Mouse (Mus musculus) forelimb bud, embryonic 11.5 days (tissue): Measurements from ENCODE around the gene Ap4m1.
"Not testable (repeated sequence)": the region's sequence is repeated elsewhere in the genome, so short reads cannot be mapped to it uniquely, and the experiment has no call there.

Source experiments
- DNase-seq: peaks from one replicate; pipeline ENCODE4 v3.0.0-alpha.2; 2012; ENCODE audit warnings: low read depth, low spot score

Ap4m1 gene

GRCm38 (mm10) chr5:138194755-138195345, 23.0 kb downstream of the Ap4m1 start:
- no peak for DNase-seq

DNA sequence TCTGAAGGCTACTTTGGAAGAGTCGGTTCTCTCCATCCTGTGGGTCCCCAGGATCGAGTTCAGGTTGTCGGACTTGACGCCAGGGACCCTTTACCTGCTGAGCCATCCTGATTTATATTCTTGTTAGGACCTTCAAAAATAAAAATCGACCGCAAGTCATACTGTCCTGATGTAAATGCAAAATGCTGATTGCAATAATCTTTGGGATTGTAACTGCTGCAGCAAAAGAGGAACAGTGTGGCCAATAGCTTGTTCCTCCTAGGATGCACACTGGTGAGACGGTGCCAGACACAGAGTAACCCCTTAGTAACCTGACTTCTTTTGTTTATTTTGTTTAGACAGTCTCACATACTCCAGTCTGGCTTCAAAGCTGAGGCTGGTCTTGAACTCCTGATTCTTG, 23.7 kb downstream of the Ap4m1 start:
- no peak for DNase-seq

- no peak for DNase-seq
These were observed 27.8 kb downstream of the Ap4m1 start for GRCm38 (mm10) chr5:138199576-138199975.

DNA sequence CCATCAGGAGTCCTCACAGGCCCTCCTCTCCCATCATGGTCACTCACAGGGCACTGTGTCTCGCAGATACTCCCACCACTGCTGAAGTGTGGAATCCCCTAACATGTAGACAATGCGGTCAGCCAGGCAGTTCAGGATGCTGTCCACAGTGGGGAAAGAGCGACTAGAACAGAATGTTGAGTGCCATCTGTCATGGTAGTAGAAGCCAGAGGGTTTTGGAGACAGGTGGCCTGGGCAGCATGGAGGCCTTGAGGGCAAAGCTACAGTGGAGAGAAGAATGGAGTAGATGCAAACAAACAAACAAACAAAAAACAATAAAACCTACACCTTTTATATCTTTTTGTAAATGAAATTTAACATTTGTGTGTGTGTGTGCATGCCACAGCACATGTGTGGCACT, 30.3 kb downstream of the Ap4m1 start:
- no peak for DNase-seq

DNA sequence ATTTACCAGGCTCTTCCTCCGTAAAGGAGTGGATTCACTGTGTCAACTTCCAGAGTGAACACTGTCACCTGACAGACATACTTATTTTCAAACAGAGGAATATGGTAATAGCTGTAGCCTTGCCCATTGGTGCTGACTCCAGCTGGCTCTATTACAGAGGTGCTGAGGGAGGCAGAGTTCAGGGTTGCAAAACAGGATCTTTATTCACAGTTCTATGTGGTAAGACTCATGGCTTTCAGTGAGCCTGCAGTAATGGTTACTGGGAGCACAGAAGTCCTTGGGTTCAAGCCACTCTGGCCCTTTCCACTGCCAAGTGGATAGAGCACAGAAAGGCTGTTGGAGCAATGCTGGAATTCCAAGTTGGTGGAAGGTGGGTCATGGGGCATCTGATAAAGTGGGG, 35.5 kb downstream of the Ap4m1 start:
- DNase-seq = no peak

- no peak for DNase-seq
These were observed 36.1 kb downstream of the Ap4m1 start for GRCm38 (mm10) chr5:138207873-138208272.

GRCm38 (mm10) chr5:138216632-138217031, 44.8 kb downstream of the Ap4m1 start:
- not testable (repeated sequence) for DNase-seq

DNA sequence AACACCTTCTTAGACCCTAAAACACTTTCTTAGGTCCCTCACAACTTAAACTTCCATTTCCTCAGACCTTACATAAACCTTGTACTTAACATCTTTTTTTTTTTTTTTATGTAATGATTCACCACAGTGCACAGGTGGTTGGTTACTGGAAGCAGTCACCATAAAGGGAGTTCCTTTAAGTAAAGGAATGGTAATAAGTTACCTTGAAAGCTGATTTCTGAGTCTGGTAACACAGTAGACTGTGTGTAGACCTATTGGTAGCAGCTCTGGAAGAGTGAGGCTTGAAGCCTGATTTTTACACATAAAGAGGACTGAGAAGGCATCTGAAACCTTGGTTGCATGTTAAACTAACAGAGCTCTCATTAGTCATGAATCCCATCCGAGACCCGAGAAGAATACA, 48.1 kb downstream of the Ap4m1 start:
- no peak for DNase-seq

- DNase-seq = peak; percentile 61
These were observed 50.3 kb downstream of the Ap4m1 start for GRCm38 (mm10) chr5:138222111-138222510.

GRCm38 (mm10) chr5:138223287-138223686, 51.5 kb downstream of the Ap4m1 start:
- no peak for DNase-seq

GRCm38 (mm10) chr5:138225700-138226099, 53.9 kb downstream of the Ap4m1 start, which contains the start of gene Nxpe5:
Nxpe5 (plus strand) TSS chr5:138225898.
- no peak for DNase-seq

- no peak for DNase-seq
These were observed 54.7 kb downstream of the Ap4m1 start for GRCm38 (mm10) chr5:138226491-138226890.

GRCm38 (mm10) chr5:138227367-138227766, 55.6 kb downstream of the Ap4m1 start:
- no peak for DNase-seq

GRCm38 (mm10) chr5:138228026-138228425, 56.2 kb downstream of the Ap4m1 start:
- DNase-seq = no peak

GRCm38 (mm10) chr5:138229511-138229910, 57.7 kb downstream of the Ap4m1 start:
- no peak for DNase-seq
